Mouse (Mus musculus) forebrain, embryonic 10.5 days (tissue): Measurements from ENCODE around the gene Ank2. TPM values are rescaled to one million over a fixed set of nuclear protein-coding genes. Genes with fewer than 3 reads are reported as not detected.

Experiments used
- DNase-seq: peaks from one replicate; pipeline ENCODE4 v3.0.0-alpha.2; 2017; ENCODE audit warnings: low spot score; ENCODE audit errors: extremely low spot score
- H3K27ac ChIP-seq: fragments of 300-500 bp; sonication (generic); 2 replicates; pipeline ENCODE4 v1.5.1; 2016; ENCODE audit warnings: mild to moderate bottlenecking
- H3K27me3 ChIP-seq: fragments of 300-500 bp; sonication (generic); 2 replicates; pipeline ENCODE4 v1.6.1; 2016; ENCODE audit warnings: mild to moderate bottlenecking; ENCODE audit not compliant: poor library complexity, severe bottlenecking
- H3K36me3 ChIP-seq: fragments of 300-500 bp; sonication (generic); replicated peaks from 2 replicates; pipeline ENCODE4 v1.6.1; 2016; ENCODE audit warnings: mild to moderate bottlenecking, moderate library complexity
- H3K4me1 ChIP-seq: fragments of 300-500 bp; sonication (generic); 2 replicates; pipeline ENCODE4 v1.6.1; 2016
- H3K4me3 ChIP-seq: fragments of 300-500 bp; sonication (generic); 2 replicates; pipeline ENCODE4 v1.5.1; 2016; ENCODE audit warnings: mild to moderate bottlenecking, moderate library complexity
- H3K9me3 ChIP-seq: fragments of 300-500 bp; sonication (generic); 2 replicates; pipeline ENCODE4 v1.6.1; 2016; ENCODE audit warnings: mild to moderate bottlenecking, moderate library complexity
- WGBS: fragments of 180-500 bp; shearing (Covaris S2); methylation state at CpG from one replicate; pipeline ENCODE4 v1.1.7; 2016; 5-methylcytosine and 5-hydroxymethylcytosine counted together
- polyA plus RNA-seq: library from polyadenylated mRNA; unstranded; fragments of >200 nt; fragmentation: Nextera tagmentation; extraction: Ambion mirVana; gene quantifications from 2 replicates; pipeline ENCODE4 v1.2.1, GENCODE M21; 2016

Ank2 gene
- polyA plus RNA-seq, 1 experiment from 2014 or later = 36.3 TPM

- no peak for DNase-seq
- H3K4me1 ChIP-seq = peaks cover 6% of the 10 kb centered on the region
- H3K27ac ChIP-seq = no peak overlapping the region
- H3K4me3 ChIP-seq = no peak overlapping the region
- H3K27me3 ChIP-seq = no peaks in the 10 kb centered on the region
- H3K36me3 ChIP-seq = no peaks in the 10 kb centered on the region
- H3K9me3 ChIP-seq = no peaks in the 10 kb centered on the region
- 94% methylated on average over 5 of the region's 5 CpGs for WGBS
Measured at GRCm38 (mm10) chr3:127077369-127077768, 421.8 kb downstream of the Ank2 start.

- Histone ChIP-seq H3K27me3 (no peaks in the 10 kb centered on the region), H3K4me1 (peaks cover 6% of the 10 kb centered on the region), H3K36me3 (no peaks in the 10 kb centered on the region), H3K27ac (no peak overlapping the region), H3K4me3 (no peak overlapping the region), H3K9me3 (no peaks in the 10 kb centered on the region)
- no peak for DNase-seq
- whole genome bisulfite sequencing = 78% methylated on average over 8 of the region's 8 CpGs
Measured at GRCm38 (mm10) chr3:127075531-127076280, 423.4 kb downstream of the Ank2 start.

GRCm38 (mm10) chr3:127071471-127071870 lies 427.7 kb downstream of the Ank2 start:
- Histone ChIP-seq H3K27ac (no peak overlapping the region), H3K4me3 (no peak overlapping the region), H3K36me3 (no peaks in the 10 kb centered on the region), H3K9me3 (no peaks in the 10 kb centered on the region), H3K4me1 (peaks cover 6% of the 10 kb centered on the region), H3K27me3 (no peaks in the 10 kb centered on the region)
- no peak for DNase-seq
- 88% methylated on average over 1 of the region's 1 CpGs for WGBS

- H3K27ac ChIP-seq = no peak overlapping the region
- no peaks in the 10 kb centered on the region for H3K36me3 ChIP-seq
- H3K27me3 ChIP-seq = no peaks in the 10 kb centered on the region
- no peaks in the 10 kb centered on the region for H3K4me1 ChIP-seq
- no peak for DNase-seq
- H3K4me3 ChIP-seq = no peak overlapping the region
- 94% methylated on average over 5 of the region's 5 CpGs for WGBS
- H3K9me3 ChIP-seq = no peaks in the 10 kb centered on the region
Measured at GRCm38 (mm10) chr3:127063654-127064386, 435.3 kb downstream of the Ank2 start.

- no peak overlapping the region for H3K27ac ChIP-seq
- WGBS = 91% methylated on average over 4 of the region's 4 CpGs
- no peak overlapping the region for H3K4me3 ChIP-seq
- no peaks in the 10 kb centered on the region for H3K9me3 ChIP-seq
- no peak for DNase-seq
- H3K36me3 ChIP-seq = no peaks in the 10 kb centered on the region
- H3K4me1 ChIP-seq = no peaks in the 10 kb centered on the region
- no peaks in the 10 kb centered on the region for H3K27me3 ChIP-seq
Measured at GRCm38 (mm10) chr3:127059671-127060070, 439.5 kb downstream of the Ank2 start.

- Histone ChIP-seq H3K9me3 (no peaks in the 10 kb centered on the region), H3K4me3 (no peak overlapping the region), H3K36me3 (peaks cover 4% of the 10 kb centered on the region; the same call in 1 of the 2 replicates), H3K27ac (no peak overlapping the region), H3K27me3 (no peaks in the 10 kb centered on the region), H3K4me1 (no peaks in the 10 kb centered on the region)
- WGBS = 93% methylated on average over 7 of the region's 7 CpGs
- no peak for DNase-seq
Measured at GRCm38 (mm10) chr3:127041288-127041687, 457.9 kb downstream of the Ank2 start.

- Histone ChIP-seq H3K27ac (no peak overlapping the region), H3K4me3 (no peak overlapping the region), H3K27me3 (no peaks in the 10 kb centered on the region), H3K9me3 (no peaks in the 10 kb centered on the region), H3K36me3 (no peaks in the 10 kb centered on the region), H3K4me1 (no peaks in the 10 kb centered on the region)
- no peak for DNase-seq
- WGBS = 82% methylated on average over 7 of the region's 7 CpGs
Measured at GRCm38 (mm10) chr3:127038570-127038969, 460.6 kb downstream of the Ank2 start.

- Histone ChIP-seq H3K9me3 (no peaks in the 10 kb centered on the region), H3K27ac (no peak overlapping the region), H3K4me1 (0 out of 2 replicates have a peak, but pooled peaks cover 2% of the 10 kb centered on the region), H3K27me3 (no peaks in the 10 kb centered on the region), H3K36me3 (peaks cover 7% of the 10 kb centered on the region), H3K4me3 (no peak overlapping the region)
- WGBS = 73% methylated on average over 5 of the region's 5 CpGs
- no peak for DNase-seq
Measured at GRCm38 (mm10) chr3:127036118-127036517, 463.0 kb downstream of the Ank2 start.

GRCm38 (mm10) chr3:127035540-127035939 lies 463.6 kb downstream of the Ank2 start:
- H3K27me3 ChIP-seq = no peaks in the 10 kb centered on the region
- H3K27ac ChIP-seq = no peak overlapping the region
- H3K4me3 ChIP-seq = no peak overlapping the region
- 0 out of 2 replicates have a peak, but pooled peaks cover 3% of the 10 kb centered on the region for H3K4me1 ChIP-seq
- no peaks in the 10 kb centered on the region for H3K9me3 ChIP-seq
- 91% methylated on average over 12 of the region's 12 CpGs for WGBS
- peaks cover 7% of the 10 kb centered on the region for H3K36me3 ChIP-seq
- no peak for DNase-seq

- DNase-seq = no peak
- peaks cover 7% of the 10 kb centered on the region for H3K36me3 ChIP-seq
- no peak overlapping the region for H3K4me3 ChIP-seq
- no peaks in the 10 kb centered on the region for H3K9me3 ChIP-seq
- H3K27ac ChIP-seq = no peak overlapping the region
- no peaks in the 10 kb centered on the region for H3K27me3 ChIP-seq
- 0 out of 2 replicates have a peak, but pooled peaks cover 3% of the 10 kb centered on the region for H3K4me1 ChIP-seq
- whole genome bisulfite sequencing = 87% methylated on average over 3 of the region's 3 CpGs
Measured at GRCm38 (mm10) chr3:127034983-127035382, 464.2 kb downstream of the Ank2 start.

- WGBS = 94% methylated on average over 4 of the region's 4 CpGs
- no peaks in the 10 kb centered on the region for H3K9me3 ChIP-seq
- peaks cover 6% of the 10 kb centered on the region for H3K4me1 ChIP-seq
- H3K36me3 ChIP-seq = no peaks in the 10 kb centered on the region; the same call in 1 of the 2 replicates
- no peak overlapping the region for H3K27ac ChIP-seq
- H3K4me3 ChIP-seq = no peak overlapping the region
- no peaks in the 10 kb centered on the region for H3K27me3 ChIP-seq
- no peak for DNase-seq
Measured at GRCm38 (mm10) chr3:127023992-127024391, 475.2 kb downstream of the Ank2 start.

- Histone ChIP-seq H3K27me3 (no peaks in the 10 kb centered on the region), H3K4me1 (peaks cover 8% of the 10 kb centered on the region), H3K4me3 (no peak overlapping the region), H3K27ac (no peak overlapping the region), H3K9me3 (no peaks in the 10 kb centered on the region), H3K36me3 (no peaks in the 10 kb centered on the region)
- WGBS = 86% methylated on average over 1 of the region's 1 CpGs
- DNase-seq = no peak
Measured at GRCm38 (mm10) chr3:127020167-127020566, 479.0 kb downstream of the Ank2 start.

GRCm38 (mm10) chr3:127019728-127020127 lies 479.4 kb downstream of the Ank2 start:
- H3K27ac ChIP-seq = peak overlapping the region; percentile 44; the same call in 1 of the 2 replicates
- 87% methylated on average over 3 of the region's 3 CpGs for WGBS
- H3K27me3 ChIP-seq = no peaks in the 10 kb centered on the region
- H3K36me3 ChIP-seq = no peaks in the 10 kb centered on the region
- no peak for DNase-seq
- peaks cover 8% of the 10 kb centered on the region for H3K4me1 ChIP-seq
- H3K9me3 ChIP-seq = no peaks in the 10 kb centered on the region
- no peak overlapping the region for H3K4me3 ChIP-seq
